Mouse (Mus musculus): ENCODE measurements around the gene Slc7a9.

DNA sequence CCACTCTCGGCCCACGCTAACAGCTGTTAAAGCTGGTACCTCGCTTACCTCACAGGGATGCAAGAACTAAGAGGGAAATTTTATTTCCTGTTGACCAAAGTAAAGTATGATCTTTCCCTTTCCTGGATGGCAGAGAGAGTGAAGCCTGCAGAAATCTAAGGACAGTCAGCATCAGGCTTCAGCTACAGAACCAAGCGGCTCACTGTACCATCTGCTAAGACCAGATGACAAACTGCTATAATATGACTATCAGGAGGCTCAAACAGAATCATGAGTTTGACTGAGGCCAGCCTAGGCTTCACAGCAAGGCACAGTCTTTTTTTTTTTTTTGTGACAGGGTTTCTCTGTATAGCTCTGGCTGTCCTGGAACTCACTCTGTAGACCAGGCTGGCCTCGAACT lies 16.4 kb downstream of the Slc7a9 start:
- TF ChIP-seq CTCF (IDR thresholded peaks at IDR 0.05; ENCODE audit: insufficient read depth, low read depth, low read length) = no peak
- TF ChIP-seq POLR2A (IDR thresholded peaks at IDR 0.05; ENCODE audit: insufficient read depth, low read depth, low read length) = no peak

All from olfactory bulb, adult 2 months (tissue).